Mouse (Mus musculus): ENCODE results near the gene Rreb1. TPM values are rescaled to one million over a fixed set of nuclear protein-coding genes. Genes with fewer than 3 reads are reported as not detected.

The Rreb1 gene
- total RNA-seq, 2 experiments from 2014 or later = 54.1 to 71.5 TPM

DNA sequence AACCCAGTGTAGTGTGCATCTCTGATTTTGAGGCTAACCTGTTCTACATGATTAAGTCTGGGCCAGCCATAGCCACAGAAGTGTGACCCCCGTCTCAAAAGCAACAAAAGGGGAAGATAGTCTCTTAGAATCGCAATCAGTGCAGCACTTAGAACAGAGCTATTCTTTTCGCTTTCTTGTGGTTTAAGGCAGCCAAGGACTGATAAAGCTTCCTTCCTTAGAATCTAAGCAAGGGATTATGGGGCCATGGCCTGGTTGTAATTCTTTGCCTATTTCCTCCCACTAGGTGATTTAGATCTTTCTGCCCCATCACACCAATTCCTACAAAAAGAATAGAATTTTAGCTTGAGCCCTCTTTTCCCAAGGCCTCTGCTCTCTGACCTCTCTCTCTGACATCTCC, 135.8 kb downstream of the Rreb1 start:
- no peak for DNase-seq

DNA sequence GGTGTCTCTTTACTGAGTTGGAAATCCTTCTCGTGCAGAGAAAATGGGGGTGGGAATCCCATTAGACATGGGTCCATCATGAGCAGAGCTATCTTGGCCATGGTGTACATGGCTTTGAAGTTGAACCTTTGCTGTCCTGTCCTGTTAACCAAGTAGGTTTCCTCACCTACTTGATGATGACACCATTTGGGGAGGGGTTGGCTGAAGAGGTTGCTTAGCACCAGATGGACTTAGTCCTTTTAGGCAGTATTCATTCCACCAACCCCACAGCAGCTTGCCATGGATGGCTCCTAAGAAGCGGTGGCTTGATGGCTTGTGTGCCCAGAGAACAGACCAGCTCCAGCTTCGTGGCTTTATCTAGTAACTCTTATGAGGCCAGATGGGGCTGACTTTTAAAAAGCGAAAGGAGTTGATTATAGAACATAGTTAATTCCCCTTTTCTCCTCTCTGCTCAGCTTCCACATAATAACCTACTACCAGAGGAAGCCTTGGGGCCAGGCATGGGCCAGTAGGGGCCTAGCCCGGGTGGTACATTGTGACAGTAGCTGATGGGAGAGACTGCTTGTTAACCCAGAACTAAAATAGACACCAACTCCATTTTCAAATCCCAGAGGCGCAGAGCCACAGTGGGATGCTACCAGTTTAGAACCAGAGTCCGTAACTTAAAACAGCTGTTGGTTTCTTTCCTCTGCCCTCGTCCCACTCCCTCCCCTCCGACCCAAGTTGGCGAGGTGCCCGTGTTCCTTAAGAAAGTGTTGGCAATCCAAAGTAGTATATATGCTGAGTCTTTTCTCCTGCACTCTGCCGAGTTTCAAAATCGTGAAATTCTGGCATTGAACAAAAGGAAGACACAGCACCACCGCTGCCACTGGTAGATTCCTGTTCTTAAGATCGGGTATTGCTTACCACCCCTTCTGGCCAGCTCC, 140.4 kb downstream of the Rreb1 start:
- no peak for DNase-seq

DNA sequence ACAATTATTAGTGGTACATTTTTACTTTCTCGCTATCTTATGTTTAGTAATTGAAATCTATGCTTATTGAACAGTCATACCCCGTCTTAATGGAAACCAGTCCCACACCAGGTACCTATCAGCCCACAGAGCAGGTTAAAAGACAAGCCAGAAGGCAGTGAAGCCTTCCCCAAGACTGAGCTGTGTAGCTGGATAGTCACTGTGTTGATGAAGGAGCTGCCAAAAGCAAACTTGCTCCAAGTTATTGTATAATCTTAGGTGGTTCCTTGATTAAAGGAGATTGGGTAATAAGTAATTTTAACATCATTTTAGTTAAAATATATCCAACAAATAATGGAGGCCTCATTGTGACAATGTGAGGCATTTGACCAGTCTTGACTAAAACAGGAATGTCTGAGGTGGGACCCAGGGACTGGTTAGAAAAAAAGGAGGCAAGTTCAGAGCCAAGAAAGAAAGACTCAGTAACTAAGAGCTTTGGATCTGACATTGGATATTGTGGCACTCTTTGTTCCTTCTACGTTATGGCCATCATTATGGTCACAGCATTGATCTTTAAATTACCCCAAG, 141.6 kb downstream of the Rreb1 start:
- no peak for DNase-seq

DNA sequence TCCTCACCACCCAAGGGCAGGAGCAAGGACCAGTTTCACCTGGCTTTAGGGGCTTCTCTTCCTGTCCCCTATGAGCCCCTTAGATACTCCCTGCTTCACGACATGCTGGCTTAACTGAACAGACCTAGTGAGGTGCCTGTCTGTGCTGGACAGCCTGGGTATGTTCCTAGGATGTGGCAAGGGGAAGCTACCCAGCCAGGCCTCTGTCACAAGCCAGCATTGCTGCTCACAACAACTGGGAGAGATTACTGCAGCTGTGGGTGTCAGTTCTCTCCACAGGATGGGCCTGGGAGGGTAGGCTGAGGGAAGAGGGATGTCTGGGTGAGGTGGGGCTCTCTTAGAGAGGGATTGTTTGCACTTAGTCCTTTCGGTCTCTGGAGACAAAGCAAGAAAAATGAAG, 142.5 kb downstream of the Rreb1 start:
- no peak for DNase-seq

DNA sequence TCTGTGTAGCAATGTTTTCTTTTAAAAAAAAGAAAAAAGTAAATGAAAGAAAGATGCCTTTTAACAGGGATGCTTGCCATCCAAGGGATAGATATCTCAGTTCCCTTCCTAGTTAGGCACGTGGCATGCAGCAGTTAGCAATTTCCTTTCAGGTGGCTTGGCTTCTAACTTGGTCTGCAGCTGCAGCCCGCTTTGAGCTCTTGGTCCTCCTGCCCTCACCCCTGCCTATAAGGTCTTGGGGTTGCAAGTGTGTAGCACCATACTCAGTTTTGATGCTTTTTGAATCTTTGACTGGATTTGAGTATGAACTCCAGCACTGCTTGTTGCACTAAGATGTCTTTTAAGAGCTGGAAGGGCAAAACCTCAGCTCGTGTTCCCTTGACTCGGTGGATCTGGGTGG, 144.9 kb downstream of the Rreb1 start:
- DNase-seq = no peak

DNA sequence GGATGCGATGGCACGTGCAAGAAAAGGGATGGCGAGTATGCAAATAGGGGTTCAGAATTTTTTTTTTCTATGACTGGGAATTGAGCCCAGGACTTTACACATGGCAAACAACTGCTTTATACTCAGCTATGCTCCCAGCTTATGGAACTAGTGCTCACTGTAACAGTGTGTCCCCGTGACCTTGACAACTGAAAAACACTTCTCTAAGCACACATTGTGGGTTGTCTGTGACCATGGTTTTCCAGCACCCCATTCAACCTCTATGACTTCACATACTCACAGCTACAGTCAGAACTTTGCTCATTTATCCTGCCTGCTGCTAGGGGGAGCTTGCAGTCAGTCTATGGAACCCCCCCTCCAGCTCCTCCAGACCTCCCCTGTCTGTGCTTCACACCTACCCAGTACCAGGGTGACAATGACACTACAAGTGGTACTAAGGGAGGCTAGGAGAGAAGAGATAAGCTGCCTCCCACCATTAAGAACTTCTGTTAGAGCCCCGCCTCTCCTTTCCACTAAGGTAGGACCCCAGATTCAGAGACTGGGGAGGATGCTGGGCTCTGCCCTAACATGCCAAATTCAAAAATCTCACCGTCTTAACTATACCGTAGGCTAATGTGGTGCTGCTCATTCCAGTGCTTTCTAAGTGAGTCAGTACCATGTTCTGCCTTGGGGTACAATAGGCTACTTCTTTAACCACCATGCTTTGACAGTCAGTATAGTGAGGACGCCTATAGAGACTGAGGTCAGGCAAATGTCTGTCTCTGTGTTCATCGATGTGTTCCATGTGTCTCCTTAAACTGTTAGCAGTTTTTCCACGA, 145.7 kb downstream of the Rreb1 start:
- no peak for DNase-seq

DNA sequence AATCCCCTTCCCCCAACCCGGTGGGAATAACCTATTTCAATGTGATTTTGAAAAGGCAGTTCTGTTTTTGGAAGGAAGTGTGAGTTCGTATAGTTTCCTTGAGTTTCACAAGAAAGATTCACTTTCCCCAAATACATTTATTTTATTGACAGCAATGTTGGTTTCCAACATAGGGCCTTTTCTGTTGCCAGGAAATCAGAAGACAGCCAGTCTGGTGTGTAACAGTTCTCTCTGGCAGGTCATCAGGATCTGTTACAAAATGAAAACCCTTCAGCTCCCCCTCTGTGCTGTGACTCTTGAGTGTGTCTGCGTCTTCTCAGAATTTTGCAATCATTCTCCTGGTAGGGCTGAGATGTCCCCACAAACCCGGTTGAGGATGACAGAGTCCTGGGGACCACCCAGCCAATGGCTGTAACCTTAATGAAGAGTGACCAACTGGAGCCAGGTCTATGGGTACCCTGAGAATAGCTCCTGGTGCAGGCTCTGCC, 146.3 kb downstream of the Rreb1 start:
- no peak for DNase-seq

DNA sequence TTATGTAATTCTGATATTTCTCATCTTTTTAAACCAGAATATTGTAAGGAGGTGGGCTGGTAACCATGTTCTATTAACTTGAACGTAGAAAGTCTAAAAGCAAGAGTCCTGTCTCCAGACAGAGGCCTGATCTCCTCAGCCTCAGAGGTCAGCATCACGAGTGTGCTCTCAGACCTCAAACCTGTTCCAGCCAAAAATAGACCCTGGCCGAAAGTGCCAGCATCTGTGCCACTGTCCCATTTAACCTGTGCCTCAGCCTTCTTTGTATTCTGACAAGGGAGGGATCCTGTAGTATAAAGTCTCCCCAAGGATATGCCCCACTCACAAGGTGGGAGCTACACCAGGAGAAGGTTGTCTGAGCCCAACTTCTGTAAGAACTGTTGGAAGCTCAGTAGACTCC, 148.2 kb downstream of the Rreb1 start:
- no peak for DNase-seq

DNA sequence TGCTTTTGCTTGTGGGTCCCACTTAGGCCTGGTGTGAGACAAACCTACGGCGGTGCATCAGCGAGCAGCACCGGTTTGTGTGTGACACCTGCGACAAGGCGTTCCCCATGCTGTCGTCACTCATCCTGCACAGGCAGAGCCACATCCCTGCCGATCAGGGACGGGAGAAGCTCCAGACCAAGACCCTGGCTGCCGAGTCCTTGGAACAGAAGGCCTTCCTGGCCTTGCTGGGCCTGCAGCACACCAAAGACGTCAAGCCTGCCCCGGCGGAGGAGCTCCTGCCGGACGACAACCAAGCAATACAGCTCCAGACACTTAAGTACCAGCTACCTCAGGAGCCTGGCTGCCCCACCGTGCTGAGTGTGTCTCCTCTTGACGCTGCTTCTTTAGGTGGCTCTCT, 151.3 kb downstream of the Rreb1 start:
- peak; percentile 64 to 69 for DNase-seq

DNA sequence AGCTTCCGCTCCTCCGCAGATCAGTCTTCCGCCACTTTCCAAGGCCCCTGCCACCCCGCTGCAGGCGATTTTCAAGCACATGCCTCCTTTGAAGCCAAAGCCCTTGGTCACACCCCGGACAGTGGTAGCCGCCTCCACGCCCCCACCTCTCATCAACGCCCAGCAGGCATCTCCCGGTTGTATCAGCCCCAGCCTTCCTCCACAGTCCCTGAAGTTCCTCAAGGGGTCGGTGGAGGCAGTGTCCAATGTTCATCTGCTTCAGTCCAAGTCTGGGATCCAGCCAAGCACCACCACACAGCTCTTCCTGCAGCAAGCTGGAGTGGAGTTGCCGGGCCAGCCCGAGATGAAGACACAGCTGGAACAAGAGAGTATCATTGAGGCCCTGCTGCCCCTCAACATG, 151.9 kb downstream of the Rreb1 start:
- DNase-seq = no peak

DNA sequence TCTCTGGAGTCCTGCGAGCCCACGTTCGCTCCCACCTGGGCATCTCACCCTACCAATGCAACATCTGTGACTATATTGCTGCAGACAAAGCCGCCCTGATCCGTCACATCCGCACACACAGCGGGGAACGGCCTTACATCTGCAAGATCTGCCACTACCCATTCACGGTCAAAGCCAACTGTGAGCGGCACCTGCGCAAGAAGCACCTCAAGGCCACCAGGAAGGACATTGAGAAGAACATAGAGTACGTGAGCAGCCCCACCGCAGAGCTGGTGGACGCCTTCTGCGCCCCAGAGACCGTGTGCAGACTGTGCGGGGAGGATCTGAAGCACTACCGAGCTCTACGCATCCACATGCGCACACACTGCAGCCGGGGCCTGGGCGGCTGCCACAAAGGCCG, 152.4 kb downstream of the Rreb1 start:
- no peak for DNase-seq

DNA sequence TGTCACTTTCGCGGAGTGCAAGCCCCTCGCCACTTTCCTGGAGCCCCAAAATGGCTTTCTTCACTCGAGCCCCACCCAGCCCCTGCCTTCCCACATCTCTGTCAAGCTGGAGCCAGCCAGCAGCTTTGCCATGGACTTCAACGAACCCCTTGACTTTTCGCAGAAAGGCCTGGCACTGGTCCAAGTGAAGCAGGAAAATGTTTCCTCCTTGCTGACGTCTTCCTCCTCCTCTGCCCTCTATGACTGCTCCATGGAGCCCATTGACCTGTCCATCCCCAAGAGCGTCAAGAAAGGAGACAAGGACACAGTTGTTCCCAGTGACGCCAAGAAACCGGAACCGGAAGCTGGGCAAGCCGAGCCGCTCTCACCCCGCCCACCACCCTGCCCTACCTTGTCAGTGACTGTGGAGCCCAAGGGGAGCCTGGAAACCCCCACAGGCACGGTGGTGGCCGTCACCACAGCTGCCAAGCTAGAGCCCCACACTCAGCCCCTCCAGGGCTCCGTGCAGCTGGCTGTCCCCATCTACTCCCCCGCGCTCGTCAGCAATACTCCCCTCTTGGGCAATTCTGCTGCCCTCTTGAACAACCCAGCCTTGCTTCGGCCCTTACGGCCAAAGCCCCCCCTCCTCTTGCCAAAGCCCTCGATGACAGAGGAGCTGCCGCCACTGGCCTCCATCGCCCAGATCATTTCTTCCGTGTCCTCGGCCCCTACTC, 153.2 kb downstream of the Rreb1 start:
- DNase-seq = no peak

DNA sequence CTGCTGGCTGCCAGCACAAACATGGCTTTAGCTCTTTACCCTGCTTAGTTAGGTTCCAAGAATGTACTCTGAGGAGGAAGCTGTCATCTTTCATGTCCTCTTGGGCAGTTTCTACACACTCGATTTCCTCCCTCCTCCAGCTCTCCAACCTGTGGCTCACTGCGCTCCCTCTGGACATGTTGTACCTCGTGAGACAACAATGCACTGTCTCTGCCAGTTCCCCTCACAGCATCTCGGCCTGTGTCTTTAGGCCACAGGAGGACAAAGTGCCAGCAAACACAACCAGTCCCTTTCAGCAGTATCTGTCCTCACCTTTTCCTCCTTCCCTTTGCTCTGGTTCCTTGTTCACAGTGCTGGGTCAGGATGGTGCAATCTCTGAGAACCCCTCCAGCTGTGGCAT, 155.9 kb downstream of the Rreb1 start:
- no peak for DNase-seq

DNA sequence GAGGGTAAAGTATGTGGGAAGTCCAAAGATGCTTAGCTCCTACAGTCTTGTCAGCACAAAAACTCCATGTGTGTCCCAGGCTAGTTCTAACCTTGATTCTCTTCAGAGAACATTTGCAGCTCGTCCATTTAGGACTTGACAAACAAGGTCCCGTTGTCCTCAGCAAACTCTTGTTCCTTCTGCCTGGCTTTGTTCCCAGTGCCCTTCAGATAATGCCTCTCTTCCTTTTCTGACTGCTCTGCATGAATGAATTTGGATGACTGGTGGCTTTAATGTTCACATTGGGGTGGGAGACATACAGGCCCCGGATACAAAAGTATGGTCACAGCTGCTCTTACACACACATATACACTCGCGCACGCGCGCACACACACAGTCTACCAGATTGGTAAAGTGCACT, 156.7 kb downstream of the Rreb1 start:
- peak; percentile 75 to 80 for DNase-seq

DNA sequence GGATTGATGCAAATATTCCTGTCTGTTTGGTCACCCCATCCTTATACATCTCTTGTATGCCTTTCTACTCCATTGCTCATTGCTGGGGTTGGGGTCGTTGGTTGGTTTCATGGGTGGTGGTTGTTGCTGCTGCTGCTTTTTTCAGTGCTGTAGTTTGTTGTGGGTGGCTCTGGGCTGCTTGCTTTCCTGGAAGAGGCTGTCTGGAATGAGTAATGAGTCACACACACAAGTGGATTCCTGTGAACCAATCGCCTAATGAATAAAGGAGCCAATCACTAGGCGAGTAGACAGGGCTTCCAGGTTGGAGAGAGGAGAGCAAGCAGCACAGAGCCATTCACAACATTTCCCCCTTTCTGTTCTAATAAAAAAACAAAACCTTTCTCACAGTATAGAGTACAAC, 158.2 kb downstream of the Rreb1 start:
- DNase-seq = no peak

DNA sequence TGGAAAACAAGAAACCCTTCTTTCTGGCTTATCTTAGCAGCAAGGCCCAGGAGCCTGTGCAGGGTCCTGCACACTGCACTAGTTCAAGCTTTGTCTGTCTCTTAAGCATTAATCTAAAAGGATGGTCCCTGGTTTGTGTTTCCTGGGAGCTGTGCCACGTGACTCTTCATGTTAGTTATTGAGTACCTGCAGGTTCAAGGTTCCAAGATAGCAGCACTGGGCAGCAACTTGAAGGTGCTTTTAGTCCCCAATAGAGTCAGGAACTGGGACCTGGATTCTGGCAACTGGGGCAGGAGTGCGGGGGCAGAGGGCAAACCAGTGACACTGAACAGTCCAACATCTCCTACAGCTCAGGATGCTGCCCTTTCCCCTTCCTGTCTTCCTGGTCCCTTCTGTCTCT, 162.0 kb downstream of the Rreb1 start:
- no peak for DNase-seq

DNA sequence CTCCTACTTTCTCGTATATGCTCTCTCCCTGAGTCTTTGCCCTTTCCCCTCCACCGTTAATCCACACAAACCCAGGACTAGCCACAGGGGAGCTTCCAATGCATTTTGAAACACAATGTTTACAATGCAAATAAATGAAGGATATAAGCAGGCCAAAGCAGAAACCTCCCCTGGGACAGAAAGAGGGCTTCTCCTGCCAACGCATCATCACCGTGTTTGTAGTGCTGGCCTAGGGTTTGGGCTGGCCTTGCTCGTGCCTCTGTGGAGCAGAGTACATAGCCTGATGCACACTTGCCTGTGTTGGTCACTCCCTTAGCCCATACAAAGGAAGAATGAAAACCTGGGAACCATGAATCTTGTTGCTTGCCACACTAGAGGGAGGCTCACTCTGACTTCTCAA, 162.4 kb downstream of the Rreb1 start:
- DNase-seq = no peak

DNA sequence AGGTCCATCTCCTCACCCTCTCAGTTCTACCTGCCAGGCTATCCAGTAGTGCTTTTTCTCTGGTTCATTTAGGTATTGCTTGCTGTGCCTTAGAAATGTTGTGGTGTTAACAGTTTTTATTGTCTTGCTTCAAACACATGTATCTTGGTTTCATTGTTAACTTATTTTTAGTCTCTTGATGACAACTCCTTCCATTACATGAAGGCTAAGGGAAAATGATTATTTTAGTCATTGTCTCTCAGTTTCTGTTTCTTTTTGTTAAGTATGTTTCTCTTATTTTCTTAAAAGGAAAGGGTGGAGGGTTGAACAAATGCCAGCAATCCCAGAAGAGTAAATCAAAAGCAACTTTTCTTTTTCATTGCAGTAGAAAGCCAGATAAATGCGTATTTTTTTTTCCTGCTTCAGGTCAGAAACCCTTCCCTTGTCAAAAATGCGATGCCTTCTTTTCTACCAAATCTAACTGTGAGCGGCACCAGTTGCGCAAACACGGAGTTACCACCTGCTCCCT, 163.0 kb downstream of the Rreb1 start:
- no peak for DNase-seq

DNA sequence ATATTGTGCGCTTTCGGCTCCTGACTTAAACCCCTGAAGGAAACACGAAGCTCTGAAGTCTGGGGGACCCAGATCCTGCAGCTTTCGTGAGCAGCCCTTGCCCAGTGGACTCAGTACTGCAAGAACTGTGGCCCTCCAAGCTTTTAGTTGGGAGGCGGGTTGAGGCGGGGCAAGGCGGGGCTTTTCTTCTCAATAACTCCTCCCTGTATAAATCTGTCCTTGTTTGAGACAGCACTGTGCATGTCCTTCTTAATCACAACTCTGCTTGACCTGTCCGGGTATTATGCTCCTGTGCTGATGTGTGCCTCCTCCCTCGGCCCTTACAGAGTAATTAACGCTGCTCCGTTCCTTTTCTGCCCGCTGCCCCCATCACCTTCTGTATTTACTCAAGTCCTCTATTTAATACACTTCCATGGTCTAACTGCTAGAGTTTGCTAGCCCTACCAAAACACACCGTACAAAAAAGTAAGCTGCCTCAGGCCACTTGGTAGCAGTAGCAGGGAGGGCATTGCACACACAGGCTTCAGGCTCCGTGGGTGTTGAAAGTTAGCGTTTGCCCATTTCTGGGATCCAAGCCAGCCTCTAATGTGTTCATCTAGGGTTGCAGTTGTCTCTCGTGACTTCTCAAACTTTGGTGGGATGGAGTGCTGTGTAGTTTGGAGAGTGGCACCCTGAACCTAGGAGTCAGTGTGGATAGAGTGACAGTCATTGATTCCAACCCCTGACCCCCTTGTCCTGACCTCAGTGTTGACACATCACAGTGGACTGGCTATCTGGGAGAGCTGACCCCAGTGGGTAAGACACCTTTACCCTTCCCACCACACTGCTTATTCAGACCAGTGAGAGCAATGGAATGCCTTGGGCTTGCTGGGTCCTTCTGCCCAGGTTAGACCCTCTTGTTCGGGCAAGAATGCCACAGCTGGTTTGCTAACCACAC, 164.0 kb downstream of the Rreb1 start:
- DNase-seq = peak; percentile 70 to 73

DNA sequence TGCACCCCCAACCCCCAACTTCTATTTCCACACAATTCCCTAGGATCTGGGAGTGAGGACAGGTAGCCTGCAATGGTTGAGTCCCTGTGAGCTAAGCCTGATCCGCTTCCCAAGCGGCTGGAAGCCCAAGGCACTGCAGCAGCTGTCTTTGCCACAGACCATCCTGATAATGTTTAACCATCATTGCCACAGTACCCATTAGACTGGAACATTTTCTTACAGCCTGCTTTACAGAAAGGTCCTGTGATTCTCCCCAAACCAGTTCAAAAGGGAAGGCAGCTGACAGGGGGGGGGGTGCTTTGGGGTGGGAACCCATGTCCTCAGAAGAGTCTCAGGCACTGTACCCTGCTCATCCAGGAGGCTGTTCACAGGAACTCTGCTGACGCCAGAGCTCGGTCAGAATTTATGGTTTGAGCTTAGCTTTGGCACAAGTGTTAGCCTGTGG, 164.7 kb downstream of the Rreb1 start:
- DNase-seq = no peak

DNA sequence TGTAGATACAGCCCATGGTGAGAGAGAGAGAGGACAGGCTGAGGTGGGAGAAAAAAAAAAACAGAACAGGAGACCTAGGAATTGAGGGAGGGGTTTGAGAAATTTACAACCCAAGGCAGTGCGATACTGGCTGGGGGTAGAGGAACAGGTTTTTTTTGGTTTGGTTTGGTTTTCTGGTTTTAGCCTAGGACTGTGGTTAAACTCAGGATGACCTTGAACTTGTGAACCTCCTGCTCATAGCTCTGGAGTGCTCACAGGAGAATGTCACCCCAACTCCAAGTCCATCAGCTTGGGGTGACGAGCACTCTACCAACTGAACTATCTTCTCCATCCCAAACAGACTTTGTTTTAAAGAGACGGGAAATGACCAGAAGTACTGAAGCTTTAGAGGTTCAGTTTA, 165.3 kb downstream of the Rreb1 start:
- no peak for DNase-seq

Data from adrenal gland, postnatal 36 days (tissue).